Mouse (Mus musculus): ENCODE measurements around the gene Pramel6. TPM values are rescaled to one million over a fixed set of nuclear protein-coding genes. Genes with fewer than 3 reads are reported as not detected.

Pramel6 gene
- not detected in 2 replicates for polyA plus RNA-seq (2012; ENCODE audit: low replicate concordance)

GRCm38 (mm10) chr2:87506265-87506664 is at the start of gene Pramel6:
TSS of gene Pramel6 (plus strand) at chr2:87506565.

GRCm38 (mm10) chr2:87496993-87497392 is 9.4 kb upstream of the Pramel6 start, which contains the start of gene Pramel7:
TSS of gene Pramel7 (minus strand) at chr2:87497093.

GRCm38 (mm10) chr2:87531496-87531895 is 25.1 kb downstream of the Pramel6 start, which contains the start of gene Olfr153:
TSS of gene Olfr153 (plus strand) at chr2:87531796.

GRCm38 (mm10) chr2:87545442-87545841 is 39.1 kb downstream of the Pramel6 start, which contains the start of gene Olfr1128:
TSS of gene Olfr1128 (minus strand) at chr2:87545542.

Other genes with a start within 250 kb of the Pramel6 start
- gene Olfr1116, start 239.0 kb upstream of the Pramel6 start, polyA plus RNA-seq (2012; ENCODE audit: low replicate concordance) = not detected in 2 replicates
- gene Olfr1118, start 199.0 kb upstream of the Pramel6 start, polyA plus RNA-seq (2012; ENCODE audit: low replicate concordance) = not detected in 2 replicates
- not detected in 2 replicates for gene Olfr1120, start 151.8 kb upstream of the Pramel6 start, polyA plus RNA-seq (2012; ENCODE audit: low replicate concordance)
- gene Olfr1121, start 136.7 kb upstream of the Pramel6 start, polyA plus RNA-seq (2012; ENCODE audit: low replicate concordance) = not detected in 2 replicates
- 0.23 TPM in 1 of 2 replicates, not detected in the other for gene Olfr1122, start 120.7 kb upstream of the Pramel6 start, polyA plus RNA-seq (2012; ENCODE audit: low replicate concordance)
- not detected in 2 replicates for gene Olfr1123, start 89.9 kb upstream of the Pramel6 start, polyA plus RNA-seq (2012; ENCODE audit: low replicate concordance)
- not detected in 2 replicates for gene Olfr1124, start 76.3 kb upstream of the Pramel6 start, polyA plus RNA-seq (2012; ENCODE audit: low replicate concordance)
- not detected in 2 replicates for gene Olfr1126, start 52.6 kb upstream of the Pramel6 start, polyA plus RNA-seq (2012; ENCODE audit: low replicate concordance)
- not detected in 2 replicates for gene Pramel7, start 9.5 kb upstream of the Pramel6 start, polyA plus RNA-seq (2012; ENCODE audit: low replicate concordance)
- not detected in 2 replicates for gene Olfr153, start 25.2 kb downstream of the Pramel6 start, polyA plus RNA-seq (2012; ENCODE audit: low replicate concordance)
- not detected in 2 replicates for gene Olfr1128, start 39.0 kb downstream of the Pramel6 start, polyA plus RNA-seq (2012; ENCODE audit: low replicate concordance)
- gene Olfr1129, start 67.3 kb downstream of the Pramel6 start, polyA plus RNA-seq (2012; ENCODE audit: low replicate concordance) = not detected in 2 replicates
- not detected in 2 replicates for gene Olfr1130, start 99.6 kb downstream of the Pramel6 start, polyA plus RNA-seq (2012; ENCODE audit: low replicate concordance)
- gene Olfr1131, start 120.5 kb downstream of the Pramel6 start, polyA plus RNA-seq (2012; ENCODE audit: low replicate concordance) = not detected in 2 replicates
- not detected in 2 replicates for gene Olfr1132, start 131.0 kb downstream of the Pramel6 start, polyA plus RNA-seq (2012; ENCODE audit: low replicate concordance)
- not detected in 2 replicates for gene Olfr1133, start 140.8 kb downstream of the Pramel6 start, polyA plus RNA-seq (2012; ENCODE audit: low replicate concordance)
- gene Olfr1134, start 151.9 kb downstream of the Pramel6 start, polyA plus RNA-seq (2012; ENCODE audit: low replicate concordance) = not detected in 2 replicates
- not detected in 2 replicates for gene Olfr1135, start 167.1 kb downstream of the Pramel6 start, polyA plus RNA-seq (2012; ENCODE audit: low replicate concordance)
- gene Olfr1136, start 187.4 kb downstream of the Pramel6 start, polyA plus RNA-seq (2012; ENCODE audit: low replicate concordance) = not detected in 2 replicates
- not detected in 2 replicates for gene Olfr1137, start 206.6 kb downstream of the Pramel6 start, polyA plus RNA-seq (2012; ENCODE audit: low replicate concordance)
- not detected in 2 replicates for gene Olfr1138, start 233.4 kb downstream of the Pramel6 start, polyA plus RNA-seq (2012; ENCODE audit: low replicate concordance)
- not detected in 2 replicates for gene Olfr1140, start 237.2 kb downstream of the Pramel6 start, polyA plus RNA-seq (2012; ENCODE audit: low replicate concordance)
- not detected in 2 replicates for gene Olfr1141, start 247.4 kb downstream of the Pramel6 start, polyA plus RNA-seq (2012; ENCODE audit: low replicate concordance)